Mouse (Mus musculus) G1E-ER4 (cell line): ENCODE data around the gene Otulin. TPM values are rescaled to one million over a fixed set of nuclear protein-coding genes. Genes with fewer than 3 reads are reported as not detected.

Source experiments
- GATA1 ChIP-seq: IDR thresholded peaks from one replicate; pipeline ENCODE4 v1.8.0; 2012; ENCODE audit warnings: low read length, inconsistent platforms
- polyA plus RNA-seq: library from polyadenylated mRNA; stranded (reverse); fragments of >175 nt; gene quantifications from 2 replicates; pipeline ENCODE4 v1.2.3, GENCODE M21; 2012

Gene Otulin
- polyA plus RNA-seq, 1 experiment, result 38.0 TPM

- no peak for TF ChIP-seq GATA1
These were observed 71.9 kb downstream of the Otulin start for GRCm38 (mm10) chr15:27558456-27559147.

GRCm38 (mm10) chr15:27553554-27553953 is 76.9 kb downstream of the Otulin start:
- TF ChIP-seq GATA1, result no peak

- no peak for TF ChIP-seq GATA1
These were observed 78.3 kb downstream of the Otulin start for GRCm38 (mm10) chr15:27552129-27552700.

- no peak for TF ChIP-seq GATA1
These were observed 79.1 kb downstream of the Otulin start for GRCm38 (mm10) chr15:27551117-27552114.

- TF ChIP-seq GATA1, result no peak
These were observed 80.0 kb downstream of the Otulin start for GRCm38 (mm10) chr15:27550358-27550992.

GRCm38 (mm10) chr15:27549878-27550277 is 80.6 kb downstream of the Otulin start:
- no peak for TF ChIP-seq GATA1

GRCm38 (mm10) chr15:27549071-27549470 is 81.4 kb downstream of the Otulin start:
- no peak for TF ChIP-seq GATA1

GRCm38 (mm10) chr15:27548110-27548509 is 82.4 kb downstream of the Otulin start:
- TF ChIP-seq GATA1, result no peak

GRCm38 (mm10) chr15:27545203-27545602 is 85.3 kb downstream of the Otulin start:
- no peak for TF ChIP-seq GATA1

GRCm38 (mm10) chr15:27539745-27540144 is 90.7 kb downstream of the Otulin start:
- no peak for TF ChIP-seq GATA1

- TF ChIP-seq GATA1, result no peak
These were observed 92.8 kb downstream of the Otulin start for GRCm38 (mm10) chr15:27537519-27538223.

- TF ChIP-seq GATA1, result no peak
These were observed 93.7 kb downstream of the Otulin start for GRCm38 (mm10) chr15:27536771-27537170.

- TF ChIP-seq GATA1, result no peak
These were observed 94.3 kb downstream of the Otulin start for GRCm38 (mm10) chr15:27536186-27536585.

GRCm38 (mm10) chr15:27535681-27536080 is 94.8 kb downstream of the Otulin start:
- TF ChIP-seq GATA1, result no peak

GRCm38 (mm10) chr15:27533036-27533435 is 97.5 kb downstream of the Otulin start:
- TF ChIP-seq GATA1, result no peak
